Mouse (Mus musculus) kidney, adult 2 months (tissue): ENCODE results near the gene Cntrob. TPM values are rescaled to one million over a fixed set of nuclear protein-coding genes. Genes with fewer than 3 reads are reported as not detected.
A peak's percentile ranks its signal among the peaks of the same experiment; 100 is the strongest.

Experiments used
- DNase-seq: peaks from one replicate; pipeline ENCODE4 v3.0.0; 2021
- H3K27ac ChIP-seq: fragments of 200-500 bp; 2 replicates; pipeline ENCODE4 v1.5.1; 2012; ENCODE audit warnings: low read depth, low read length, control low read depth, inconsistent platforms; ENCODE audit not compliant: insufficient read depth
- H3K27me3 ChIP-seq: fragments of 200-500 bp; replicated peaks from 2 replicates; pipeline ENCODE4 v1.6.1; 2012; ENCODE audit warnings: mild to moderate bottlenecking, moderate library complexity, low read length, inconsistent platforms; ENCODE audit not compliant: control insufficient read depth, insufficient read depth
- H3K36me3 ChIP-seq: fragments of 200-500 bp; 2 replicates; pipeline ENCODE4 v1.6.1; 2012; ENCODE audit warnings: mild to moderate bottlenecking, moderate library complexity, low read length, inconsistent platforms; ENCODE audit not compliant: control insufficient read depth, insufficient read depth
- H3K4me1 ChIP-seq: fragments of 200-500 bp; 2 replicates; pipeline ENCODE4 v1.6.1; 2011; ENCODE audit warnings: low read length; ENCODE audit not compliant: control insufficient read depth, insufficient read depth
- H3K4me3 ChIP-seq: fragments of 200-500 bp; 2 replicates; pipeline ENCODE4 v1.5.1; 2011; ENCODE audit warnings: mild to moderate bottlenecking, low read depth, low read length, control low read depth; ENCODE audit not compliant: insufficient read depth
- CTCF ChIP-seq: fragments of 200-500 bp; conservative IDR thresholded peaks from 2 replicates; pipeline ENCODE4 v1.5.1; 2011; ENCODE audit warnings: low read depth, mild to moderate bottlenecking, control low read depth, low read length, moderate library complexity, mixed read lengths; ENCODE audit not compliant: insufficient read depth, insufficient read length
- POLR2A ChIP-seq: fragments of 200-500 bp; IDR thresholded peaks from one replicate; pipeline ENCODE4 v1.6.1; 2011; ENCODE audit warnings: low read depth, low read length, control low read depth
- WGBS: fragments of 180-500 bp; shearing (Covaris S2); methylation state at CpG from one replicate; pipeline ENCODE4 v1.1.7; 2018; 5-methylcytosine and 5-hydroxymethylcytosine counted together
- polyA plus RNA-seq: library from polyadenylated mRNA; depleted of rRNA; stranded (reverse); fragments of >200 nt; gene quantifications from 2 replicates; pipeline ENCODE4 v1.2.3, GENCODE M21; 2012; rRNA removed

The Cntrob gene
- polyA plus RNA-seq: 4.6 and 5.7 TPM in 2 replicates

DNA sequence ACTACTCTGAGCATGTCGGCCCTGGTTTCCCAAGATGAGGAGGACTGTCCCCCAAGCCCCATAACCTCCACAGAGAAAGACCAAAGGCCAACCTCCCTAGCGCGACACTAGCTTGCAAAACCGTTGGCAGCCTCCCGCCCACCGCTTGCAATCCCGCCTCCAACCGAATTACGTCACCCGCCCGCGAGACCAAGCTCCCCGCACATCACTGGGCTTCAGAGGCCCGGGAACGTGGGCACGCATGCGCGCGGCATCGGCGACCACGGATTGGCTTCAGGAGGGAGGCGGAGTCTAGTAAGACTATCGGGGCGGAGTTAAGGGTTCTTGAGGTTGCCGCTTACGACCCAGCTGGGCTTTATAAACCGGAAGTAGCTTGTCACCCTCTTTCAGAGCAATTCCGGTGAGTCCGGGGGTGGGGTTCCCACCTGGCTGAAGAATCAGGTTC, at the start of gene Cntrob, which contains the start of gene Trappc1:
TSS of gene Cntrob (minus strand) at position 109 of the 445 bp plus-strand sequence.
TSS of gene Trappc1 (plus strand) at position 314 of the 445 bp plus-strand sequence.
- H3K4me1 ChIP-seq: peaks cover 10% of the 10 kb centered on the region; the same call in 1 of the 2 replicates
- no peaks in the 10 kb centered on the region for H3K36me3 ChIP-seq
- peak; percentile 100 for DNase-seq
- H3K27ac ChIP-seq: peak within 1 kb of the TSS; percentile 67
- under 1% methylated on average over 30 of the region's 30 CpGs for WGBS
- H3K4me3 ChIP-seq: peak within 1 kb of the TSS; percentile 75
- TF ChIP-seq POLR2A (peak; percentile 59), CTCF (no peak)
- H3K27me3 ChIP-seq: no peaks in the 10 kb centered on the region

DNA sequence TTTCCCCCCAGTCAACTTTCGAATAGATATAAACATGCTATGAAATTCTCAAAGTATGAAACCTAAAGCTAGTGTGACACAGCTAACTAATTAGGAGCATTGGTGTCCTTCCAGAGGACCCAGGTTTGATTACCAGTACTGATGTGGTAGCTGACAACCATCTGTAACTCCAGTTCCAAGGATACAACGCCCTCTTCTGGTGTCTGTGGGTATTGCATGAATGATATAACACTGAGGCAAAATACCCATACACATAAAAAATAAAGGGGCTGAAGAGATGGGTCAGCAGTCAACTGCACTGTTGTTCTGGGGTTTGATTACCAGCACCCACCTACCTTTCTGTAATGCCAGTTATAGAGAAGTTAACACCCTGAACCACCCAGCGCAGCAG, 49.2 kb upstream of the Cntrob start:
- H3K36me3 ChIP-seq: no peaks in the 10 kb centered on the region
- DNase-seq: no peak
- H3K27me3 ChIP-seq: no peaks in the 10 kb centered on the region
- 63% methylated on average over 3 of the region's 3 CpGs for WGBS
- H3K27ac ChIP-seq: no peak overlapping the region
- H3K4me3 ChIP-seq: no peak overlapping the region
- no peak for TF ChIP-seq CTCF
- TF ChIP-seq POLR2A: no peak
- H3K4me1 ChIP-seq: peaks cover 5% of the 10 kb centered on the region; the same call in 1 of the 2 replicates

DNA sequence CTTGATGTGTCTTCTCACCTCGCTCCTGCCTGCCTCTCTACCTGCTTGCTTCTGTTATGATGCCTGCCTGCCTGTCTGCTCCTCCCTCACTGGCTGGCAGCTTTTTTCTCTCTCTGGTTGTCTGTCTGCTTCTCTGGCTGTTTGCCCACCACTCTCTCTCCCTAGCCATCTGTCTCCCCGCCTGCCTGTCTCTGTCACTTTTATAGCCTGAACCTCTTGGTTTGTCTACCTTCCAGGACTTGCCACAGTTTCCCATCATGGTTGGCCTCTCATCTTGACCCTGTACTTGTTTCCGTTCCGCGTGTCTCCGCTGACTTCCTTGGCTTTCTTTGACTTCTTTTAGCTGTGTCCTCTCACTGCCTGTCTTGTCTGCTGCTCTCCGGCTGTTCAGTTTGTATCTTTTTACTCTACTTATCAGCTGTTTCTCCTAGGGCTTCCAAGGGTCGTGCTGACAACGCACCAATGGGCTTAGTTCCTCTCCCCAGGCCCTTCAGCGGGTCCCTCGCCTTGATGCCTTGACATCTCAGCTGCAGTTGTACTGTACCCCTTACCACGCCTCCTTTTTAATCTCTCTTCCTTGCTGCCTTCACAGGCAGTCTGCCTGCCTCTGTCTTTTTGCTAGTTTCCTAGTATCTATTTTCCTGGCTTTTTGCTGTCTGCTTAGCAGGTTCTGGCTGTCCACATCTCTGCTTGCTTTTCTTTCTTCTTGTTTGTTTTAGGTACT, 48.6 kb upstream of the Cntrob start:
- peak; percentile 58 for DNase-seq
- TF ChIP-seq CTCF (no peak), POLR2A (no peak)
- H3K36me3 ChIP-seq: no peaks in the 10 kb centered on the region
- H3K4me1 ChIP-seq: peaks cover 3% of the 10 kb centered on the region; the same call in 1 of the 2 replicates
- WGBS: 42% methylated on average over 12 of the region's 12 CpGs
- no peaks in the 10 kb centered on the region for H3K27me3 ChIP-seq
- H3K4me3 ChIP-seq: no peak overlapping the region
- no peak overlapping the region for H3K27ac ChIP-seq

DNA sequence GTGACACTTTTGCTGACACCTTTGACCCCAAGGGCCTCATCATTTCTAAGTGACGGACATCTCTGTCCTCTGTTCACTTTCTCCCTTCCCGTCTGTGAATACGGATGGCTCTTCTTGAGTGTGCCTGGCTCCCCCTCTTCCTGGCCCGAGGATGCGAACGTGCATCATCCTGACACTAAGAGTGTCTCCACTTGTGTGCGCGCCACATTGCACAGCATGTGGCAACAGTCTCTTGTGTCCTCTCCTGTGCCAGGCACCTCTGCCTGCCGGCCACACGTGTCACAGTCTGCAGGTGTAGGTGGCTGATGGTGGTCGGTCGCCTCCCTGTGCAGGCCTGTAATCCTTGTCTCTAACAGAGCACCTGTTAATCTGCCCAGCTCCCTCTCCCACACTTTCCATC, 48.0 kb upstream of the Cntrob start:
- no peak overlapping the region for H3K27ac ChIP-seq
- 66% methylated on average over 12 of the region's 12 CpGs for WGBS

DNA sequence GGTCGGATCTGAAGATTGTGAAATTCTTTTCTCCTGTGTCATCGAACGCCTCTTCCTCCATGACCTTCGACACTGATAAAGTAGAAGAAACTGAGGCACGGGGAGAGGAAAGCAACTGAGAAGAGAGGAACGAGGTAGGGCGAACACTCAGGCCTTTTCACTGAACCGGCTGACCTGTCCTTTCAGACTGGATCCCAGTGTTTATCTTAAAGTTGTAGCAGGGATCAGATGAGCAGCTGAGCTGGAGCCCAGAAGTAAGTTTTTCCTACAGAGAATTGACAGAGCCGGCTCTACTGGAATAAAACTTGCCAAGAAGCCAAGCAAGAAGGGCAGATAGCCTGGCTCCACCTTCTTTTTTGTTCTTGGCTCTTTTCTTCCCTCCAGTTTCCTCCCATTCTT, 47.2 kb upstream of the Cntrob start:
- peaks cover 8% of the 10 kb centered on the region for H3K4me1 ChIP-seq
- H3K27me3 ChIP-seq: no peaks in the 10 kb centered on the region
- no peak for TF ChIP-seq POLR2A
- TF ChIP-seq CTCF: no peak
- H3K4me3 ChIP-seq: no peak overlapping the region
- H3K27ac ChIP-seq: peak overlapping the region; percentile 57; the same call in 1 of the 2 replicates
- H3K36me3 ChIP-seq: no peaks in the 10 kb centered on the region
- DNase-seq: no peak
- 36% methylated on average over 9 of the region's 9 CpGs for WGBS

More for the DNA sequence above, 48.0 kb upstream of the Cntrob start:
- peaks cover 3% of the 10 kb centered on the region; the same call in 1 of the 2 replicates for H3K4me1 ChIP-seq
- no peak overlapping the region for H3K4me3 ChIP-seq
- TF ChIP-seq POLR2A: no peak
- TF ChIP-seq CTCF: no peak
- H3K27me3 ChIP-seq: no peaks in the 10 kb centered on the region
- no peaks in the 10 kb centered on the region for H3K36me3 ChIP-seq
- DNase-seq: no peak

DNA sequence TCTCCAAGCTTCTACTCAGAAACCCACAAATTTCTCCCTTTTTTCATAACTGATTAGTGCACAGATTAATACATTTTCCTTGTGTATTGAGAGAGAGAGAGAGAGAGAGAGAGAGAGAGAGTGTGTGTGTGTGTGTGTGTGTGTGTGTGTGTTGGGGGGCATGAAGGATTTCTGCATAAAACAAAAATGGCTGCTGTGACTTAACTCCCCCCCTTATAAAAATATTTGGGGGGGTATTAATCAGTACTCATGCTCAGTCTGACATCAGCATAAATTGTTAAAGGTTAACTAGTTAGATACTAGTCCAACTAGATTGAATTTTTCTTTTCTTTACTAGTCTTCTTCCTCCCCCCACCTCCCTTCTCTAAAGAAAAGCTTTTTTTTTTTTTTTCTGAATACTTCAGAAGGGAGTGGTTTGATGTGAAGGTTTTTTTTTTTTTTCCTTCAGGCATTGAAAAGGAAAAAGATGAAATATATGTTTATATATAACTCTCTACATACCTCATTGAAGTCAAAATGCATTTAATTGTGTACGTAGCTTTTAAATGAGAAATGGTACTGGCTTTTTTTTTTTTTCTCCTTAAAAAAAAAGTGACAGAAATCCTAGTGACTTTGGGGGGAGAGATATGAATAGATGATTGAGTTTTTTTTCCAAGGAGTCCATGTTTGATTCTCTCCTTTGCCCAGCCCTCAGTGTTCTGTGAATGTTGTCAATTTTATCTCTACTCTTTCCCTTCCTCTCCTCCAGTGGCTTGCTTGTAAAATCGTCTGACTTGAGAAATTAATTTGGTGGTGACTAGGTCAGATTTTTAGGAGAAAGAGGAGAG, 46.6 kb upstream of the Cntrob start:
- H3K27me3 ChIP-seq: no peaks in the 10 kb centered on the region
- H3K36me3 ChIP-seq: no peaks in the 10 kb centered on the region
- peak; percentile 34 for DNase-seq
- no peak for TF ChIP-seq POLR2A
- no peak for TF ChIP-seq CTCF
- peaks cover 14% of the 10 kb centered on the region for H3K4me1 ChIP-seq
- H3K4me3 ChIP-seq: no peak overlapping the region
- WGBS: 42% methylated on average over 2 of the region's 2 CpGs
- peak overlapping the region; percentile 57; the same call in 1 of the 2 replicates for H3K27ac ChIP-seq

DNA sequence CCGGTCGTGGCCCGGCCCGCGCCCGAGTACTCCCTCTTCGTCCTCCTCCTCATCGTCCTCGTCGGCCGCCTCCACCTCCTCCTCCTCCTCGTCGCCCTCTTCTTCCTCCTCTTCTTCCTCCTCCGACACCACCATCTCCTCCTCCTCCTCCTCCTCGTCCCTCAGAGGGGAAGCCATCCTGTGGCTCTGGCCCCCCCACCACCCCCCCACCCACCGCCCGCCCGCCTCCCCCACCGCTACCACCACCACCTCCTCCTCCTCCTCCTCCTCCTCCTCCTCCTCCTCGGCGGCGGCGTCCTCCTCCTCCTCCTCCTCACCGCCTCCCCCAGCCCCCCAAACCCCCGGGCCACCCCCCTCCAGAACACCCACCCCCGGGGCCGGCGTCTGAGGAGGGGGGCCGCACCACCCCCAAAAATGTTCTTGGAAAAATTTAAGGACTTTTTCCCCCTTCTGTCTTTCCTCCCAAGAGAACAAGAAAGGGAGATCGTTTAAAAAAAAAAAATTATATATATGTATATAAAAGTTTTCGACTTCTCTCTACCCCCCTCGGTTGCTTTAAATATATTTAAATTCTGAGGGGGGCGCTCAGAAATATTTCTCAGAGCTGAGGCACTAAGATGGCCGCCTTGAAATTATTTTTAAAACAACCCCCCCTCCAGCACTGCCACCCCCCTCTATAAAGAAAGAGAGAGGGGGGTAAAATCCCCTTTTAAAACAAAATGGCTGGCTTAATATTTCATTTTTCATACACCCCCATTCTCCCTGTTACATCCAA, 45.8 kb upstream of the Cntrob start, which contains the start of gene Chd3:
TSS of gene Chd3 (minus strand) at position 192 of the 775 bp plus-strand sequence.
- H3K4me3 ChIP-seq: peak within 1 kb of the TSS; percentile 66
- H3K27ac ChIP-seq: peak within 1 kb of the TSS; percentile 94
- no peaks in the 10 kb centered on the region for H3K36me3 ChIP-seq
- TF ChIP-seq CTCF (no peak), POLR2A (no peak)
- 2% methylated on average over 18 of the region's 34 CpGs for WGBS
- DNase-seq: no peak
- peaks cover 20% of the 10 kb centered on the region for H3K4me1 ChIP-seq
- H3K27me3 ChIP-seq: no peaks in the 10 kb centered on the region
